Mouse (Mus musculus) c-Kit-positive CD71-positive TER-119-negative erythroid progenitor cells, embryonic 14.5 days (primary cell): ENCODE data around the gene Gm20388.

Experiments used
- DNase-seq: peaks from one replicate; pipeline ENCODE4 v3.0.0-alpha.2; 2013; ENCODE audit warnings: low read depth

Gene Gm20388

DNA sequence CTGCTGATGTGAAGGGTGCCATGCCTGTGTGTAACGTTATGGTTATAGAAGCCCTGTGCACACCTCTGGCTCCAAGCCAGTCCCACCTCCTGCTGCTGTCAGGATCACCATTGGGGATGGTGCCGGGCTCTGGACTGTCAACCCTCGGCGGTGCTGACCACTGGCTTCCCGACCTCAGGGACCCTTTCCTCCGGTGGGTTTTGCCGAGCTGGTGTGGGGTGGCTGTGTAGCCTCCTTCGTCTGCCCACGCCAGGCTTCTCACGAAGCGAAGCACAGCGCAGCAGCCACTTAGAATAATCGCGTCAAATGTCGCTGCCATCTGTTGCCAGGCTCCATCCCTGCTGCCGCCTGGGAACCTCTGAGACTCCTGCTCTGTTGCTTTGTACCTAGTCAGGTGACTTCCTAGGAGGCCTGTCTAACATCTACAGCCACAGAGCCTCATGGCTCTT, 637.7 kb downstream of the Gm20388 start:
- no peak for DNase-seq

- no peak for DNase-seq
Observed at GRCm38 (mm10) chr8:120549321-120549921, 638.8 kb downstream of the Gm20388 start.

GRCm38 (mm10) chr8:120549922-120550321, 639.3 kb downstream of the Gm20388 start:
- no peak for DNase-seq

DNA sequence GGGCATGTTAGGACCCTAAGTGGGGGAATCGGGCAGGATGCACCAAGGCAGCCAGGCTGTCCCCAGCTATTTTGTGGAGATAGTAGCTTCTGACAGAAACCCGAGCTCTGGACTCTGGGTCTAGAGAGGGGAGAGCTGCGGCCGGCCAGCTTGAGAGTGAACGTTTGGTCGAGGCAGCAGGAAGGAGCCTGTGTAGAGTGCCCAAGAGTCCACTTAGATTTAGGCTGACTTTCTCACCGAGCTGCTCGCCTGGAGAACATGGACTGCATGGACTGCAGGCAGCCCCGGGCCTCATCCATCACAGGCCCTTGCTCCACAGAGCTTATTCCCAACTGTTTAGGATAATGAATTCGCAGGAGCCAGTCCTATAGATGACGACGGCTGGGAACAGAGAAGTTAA, 639.8 kb downstream of the Gm20388 start:
- DNase-seq: no peak

- no peak for DNase-seq
Observed at GRCm38 (mm10) chr8:120550937-120551676, 640.5 kb downstream of the Gm20388 start.

DNA sequence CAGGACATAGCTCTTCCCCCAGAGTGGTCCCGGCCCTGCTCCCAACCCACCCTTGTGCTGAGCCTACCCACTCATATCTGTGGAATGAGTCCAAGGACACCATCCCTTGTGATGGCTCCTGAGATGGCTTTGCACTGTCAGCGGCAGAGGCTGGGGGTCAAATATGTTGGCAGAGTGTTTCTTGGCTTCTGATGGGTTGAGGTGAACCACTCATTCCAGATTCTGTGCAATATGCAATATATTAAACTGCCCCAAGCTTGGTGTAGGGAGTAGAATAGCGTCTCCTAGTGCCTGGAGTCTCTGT, 641.0 kb downstream of the Gm20388 start:
- no peak for DNase-seq

- DNase-seq: no peak
Observed at GRCm38 (mm10) chr8:120552509-120552908, 641.9 kb downstream of the Gm20388 start.

DNA sequence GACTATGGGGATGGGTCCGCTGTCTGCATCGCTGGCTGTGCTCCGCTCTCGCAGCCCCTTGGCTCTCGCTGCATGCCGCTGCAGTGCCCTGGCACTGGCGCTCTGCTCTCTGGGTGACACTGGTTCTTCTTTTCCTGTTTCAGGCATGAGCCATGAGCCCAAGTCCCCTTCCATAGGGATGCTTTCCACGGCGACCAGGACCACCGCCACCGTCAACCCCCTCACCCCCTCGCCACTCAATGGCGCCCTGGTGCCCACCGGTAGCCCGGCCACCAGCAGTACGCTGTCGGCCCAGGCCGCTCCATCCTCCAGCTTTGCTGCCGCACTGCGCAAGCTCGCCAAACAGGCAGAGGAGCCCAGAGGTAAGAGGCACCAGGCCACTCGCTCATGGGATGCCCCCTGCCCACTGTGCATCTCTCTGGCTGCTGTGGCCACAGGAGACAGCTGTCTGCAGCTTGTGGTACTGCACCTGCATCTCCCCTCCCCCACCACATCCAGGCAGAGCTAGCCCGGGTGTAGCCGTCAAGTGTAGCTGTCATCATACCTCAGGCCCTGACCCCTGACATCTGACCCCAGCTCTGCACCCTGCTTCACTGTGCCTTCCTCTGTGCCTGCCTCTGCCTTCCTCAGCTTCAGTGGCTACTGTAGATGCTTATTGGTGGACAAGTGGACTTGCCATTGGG, 642.9 kb downstream of the Gm20388 start:
- DNase-seq: no peak

GRCm38 (mm10) chr8:120554466-120555039, 643.9 kb downstream of the Gm20388 start:
- DNase-seq: no peak

DNA sequence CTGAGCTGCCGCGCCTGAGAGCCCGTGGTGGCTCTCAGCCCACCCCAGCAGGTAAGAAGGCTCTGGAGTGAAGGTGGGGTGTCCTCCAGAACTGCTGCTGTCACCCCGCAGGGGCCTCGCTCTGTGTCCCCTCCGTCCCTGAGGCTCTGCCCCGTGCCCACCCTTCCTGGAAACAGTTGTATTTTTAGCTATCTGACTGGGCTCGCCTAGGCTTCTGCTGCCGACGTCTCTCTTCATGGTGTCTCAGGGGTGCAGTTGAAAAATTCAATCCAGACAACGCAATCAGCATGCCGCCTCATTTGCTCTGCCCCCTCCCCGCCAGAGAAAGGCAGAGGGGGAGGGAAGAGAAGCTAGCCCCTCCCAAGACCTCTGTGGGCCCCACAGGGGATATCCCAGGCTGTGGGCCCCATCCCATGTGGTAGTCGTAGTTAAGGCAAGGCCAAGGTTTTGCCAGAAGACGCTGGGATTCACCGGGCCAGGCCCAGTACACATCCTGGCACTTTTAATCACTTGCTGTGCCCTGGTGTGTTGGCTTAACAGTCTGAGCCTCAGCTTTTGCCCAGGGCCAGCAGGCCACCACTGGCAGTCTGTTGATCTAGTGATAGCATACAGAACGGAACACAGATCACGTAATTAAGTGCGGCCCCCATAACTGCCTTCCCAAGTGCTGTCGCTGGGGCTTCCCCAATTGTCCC, 645.7 kb downstream of the Gm20388 start:
- no peak for DNase-seq

- DNase-seq: no peak
Observed at GRCm38 (mm10) chr8:120557170-120557965, 646.7 kb downstream of the Gm20388 start.

DNA sequence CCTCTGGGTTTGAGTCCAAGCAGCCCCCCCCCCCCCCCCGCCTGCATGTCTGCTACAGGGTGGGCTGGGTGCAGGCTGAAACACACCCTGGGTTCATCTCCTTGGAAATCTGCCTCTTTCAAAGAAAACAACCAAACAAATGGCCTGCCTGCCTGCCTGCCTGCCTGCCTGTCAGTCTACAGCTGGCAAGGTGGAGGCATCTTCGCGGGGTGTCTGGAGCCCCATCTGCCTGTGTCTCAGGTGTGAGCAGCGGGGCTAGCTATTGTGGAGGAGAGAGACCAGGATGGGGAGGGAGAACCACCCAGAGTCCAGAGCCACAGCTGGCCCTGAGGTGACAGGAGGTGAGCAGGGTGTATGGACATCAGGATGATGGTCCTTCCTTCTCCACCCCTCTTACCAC, 647.5 kb downstream of the Gm20388 start:
- DNase-seq: no peak

DNA sequence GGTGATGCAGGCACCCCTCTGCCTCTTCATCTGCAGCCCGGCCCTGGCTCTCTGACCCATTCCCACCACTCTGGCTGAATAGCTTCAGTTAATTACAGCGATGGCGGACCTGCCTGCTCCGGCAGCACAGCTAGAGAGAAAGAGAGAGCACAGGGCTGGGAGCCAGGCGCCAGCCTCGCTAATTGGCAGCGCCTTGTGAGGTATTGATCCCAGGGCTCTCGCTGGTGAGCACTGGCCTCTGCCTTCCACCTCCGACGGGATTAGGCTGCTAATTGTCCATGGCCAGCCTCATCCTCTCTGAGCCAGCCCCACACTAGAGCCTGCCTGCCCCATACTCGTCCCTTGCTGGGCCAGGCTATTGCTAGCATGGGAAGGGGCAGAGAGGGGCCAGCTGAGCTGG, 649.0 kb downstream of the Gm20388 start:
- DNase-seq: no peak

- DNase-seq: no peak
Observed at GRCm38 (mm10) chr8:120560535-120560934, 649.9 kb downstream of the Gm20388 start.

GRCm38 (mm10) chr8:120561539-120562435, 651.1 kb downstream of the Gm20388 start:
- DNase-seq: no peak

- DNase-seq: no peak
Observed at GRCm38 (mm10) chr8:120562680-120563347, 652.2 kb downstream of the Gm20388 start.

GRCm38 (mm10) chr8:120563348-120563724, 652.7 kb downstream of the Gm20388 start:
- no peak for DNase-seq

DNA sequence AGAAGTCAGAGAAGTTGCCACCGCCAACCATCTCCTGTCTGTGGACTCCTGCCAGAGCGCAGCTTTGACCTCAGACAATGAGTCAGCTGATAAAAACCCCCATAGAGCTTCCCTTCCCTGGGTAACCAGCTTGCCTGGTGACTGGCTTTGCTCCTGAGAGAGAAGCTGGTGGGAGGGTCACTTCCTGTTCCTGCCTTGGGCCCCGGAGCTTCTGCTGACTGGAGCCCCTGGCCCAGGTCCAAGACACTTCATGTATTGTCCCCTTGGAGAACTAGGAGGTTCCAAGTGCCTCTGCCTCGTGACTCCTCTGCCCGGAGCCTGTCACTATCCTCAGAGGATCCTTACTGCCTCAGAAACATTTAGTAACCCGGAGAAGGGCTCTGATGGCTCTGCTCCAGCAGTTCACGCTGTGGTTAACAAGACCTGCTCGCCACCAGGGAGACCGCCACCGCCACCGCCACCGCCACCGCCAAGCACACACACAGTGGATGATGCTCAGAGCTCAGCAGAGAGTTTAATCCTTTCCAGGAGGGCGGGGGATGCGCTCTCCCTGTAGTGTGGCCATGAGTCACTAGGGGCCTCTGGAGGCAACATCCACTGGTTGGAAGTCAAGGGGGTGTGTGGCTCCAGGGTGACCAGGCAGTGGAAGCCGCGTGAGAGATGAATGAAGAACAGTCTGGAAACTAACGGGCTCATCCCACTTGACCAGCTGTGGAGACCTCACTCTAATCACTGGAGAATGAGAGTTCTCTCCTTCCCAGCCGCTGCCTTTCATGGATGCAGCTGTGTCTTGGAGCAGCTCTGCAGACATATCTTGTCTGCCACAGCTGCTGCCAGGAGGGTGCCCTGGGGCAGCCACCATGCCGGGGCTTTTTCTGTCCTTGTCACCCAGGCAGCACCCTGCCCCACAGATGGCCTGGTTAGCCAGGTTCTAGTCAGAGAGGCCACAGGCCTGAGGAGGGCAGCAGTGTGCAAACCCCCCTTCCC, 653.5 kb downstream of the Gm20388 start:
- DNase-seq: no peak
